Mouse (Mus musculus): ENCODE results near the gene Dennd2c. TPM values are rescaled to one million over a fixed set of nuclear protein-coding genes. Genes with fewer than 3 reads are reported as not detected.

The Dennd2c gene
- 1 to 10 TPM; 1.4 to 1.6 TPM for polyA plus RNA-seq (2017; shearing (Covaris generic))

DNA sequence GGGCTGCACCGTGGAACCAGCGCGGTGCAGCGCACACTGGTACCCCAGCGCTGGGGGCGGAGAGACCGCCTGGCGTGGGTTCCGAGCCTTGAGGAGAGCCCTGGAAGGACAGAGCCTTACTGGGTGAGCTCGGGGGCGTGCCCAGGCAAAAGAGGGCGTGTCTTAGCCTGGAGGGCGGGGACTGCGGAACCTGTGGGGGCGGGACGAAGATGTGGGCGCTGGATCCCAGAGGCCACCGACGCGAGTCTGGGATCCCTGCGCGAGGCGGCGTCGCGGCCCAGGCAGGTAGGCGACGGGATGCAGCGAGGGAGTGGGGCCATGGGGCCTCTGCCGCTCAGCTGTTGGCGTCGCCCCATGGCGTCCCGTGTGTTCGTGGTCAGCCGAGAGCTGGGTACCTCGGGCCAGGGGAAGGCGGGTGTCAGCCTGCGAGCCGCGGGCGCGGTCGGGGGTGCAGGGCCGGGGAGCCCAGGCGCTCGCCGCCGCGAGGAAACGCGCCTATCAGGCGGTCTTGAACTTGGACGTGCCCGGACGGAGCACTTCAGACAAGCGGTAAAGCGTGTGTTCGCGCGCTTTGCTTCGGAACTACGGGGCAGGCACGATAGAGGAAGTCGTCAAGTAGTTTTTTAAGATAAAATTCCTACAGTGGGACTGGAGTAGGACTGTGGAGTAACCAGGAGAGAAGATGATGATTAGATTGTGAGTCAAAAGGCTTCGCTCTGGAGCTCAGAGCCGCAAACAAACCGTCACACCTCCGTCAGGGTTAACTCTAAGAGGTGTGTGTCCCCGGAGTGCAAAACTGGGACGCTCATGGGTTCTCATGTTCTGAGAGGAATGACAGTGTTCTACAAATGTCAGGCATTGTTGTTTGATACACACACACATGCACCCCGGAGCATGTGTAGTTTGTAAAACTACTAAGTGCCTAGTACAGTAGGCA lies at the start of gene Dennd2c:
TSS of gene Dennd2c (plus strand) at position 151 of the 937 bp plus-strand sequence.
- peak; percentile 86 for ATAC-seq

DNA sequence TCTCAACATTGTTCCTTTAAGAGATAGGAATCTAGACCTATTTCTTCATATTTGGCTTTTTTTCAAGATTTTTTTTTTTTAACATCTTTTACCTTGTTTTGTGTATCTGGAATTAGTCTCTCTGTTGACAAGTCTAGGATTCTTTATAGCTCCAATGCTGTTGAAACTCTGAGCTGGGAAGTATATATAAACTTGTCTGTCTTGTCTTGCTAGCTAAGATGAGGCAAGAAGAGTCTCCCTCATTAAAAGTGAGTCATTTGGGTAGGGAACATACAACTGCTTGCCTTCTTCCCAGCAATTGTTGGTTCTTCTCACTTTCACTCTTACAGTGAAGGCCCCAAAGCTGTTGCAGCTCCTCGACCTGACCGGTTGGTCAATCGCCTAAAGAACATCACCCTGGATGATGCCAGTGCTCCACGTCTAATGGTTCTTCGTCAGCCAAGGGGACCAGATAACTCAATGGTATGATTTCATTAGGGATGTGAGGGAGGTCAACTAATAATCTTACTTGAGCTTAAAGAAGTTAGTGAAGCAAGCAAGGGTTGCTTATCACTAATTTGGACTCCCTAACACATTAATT lies 46.3 kb upstream of the Dennd2c start:
- no peak for ATAC-seq

DNA sequence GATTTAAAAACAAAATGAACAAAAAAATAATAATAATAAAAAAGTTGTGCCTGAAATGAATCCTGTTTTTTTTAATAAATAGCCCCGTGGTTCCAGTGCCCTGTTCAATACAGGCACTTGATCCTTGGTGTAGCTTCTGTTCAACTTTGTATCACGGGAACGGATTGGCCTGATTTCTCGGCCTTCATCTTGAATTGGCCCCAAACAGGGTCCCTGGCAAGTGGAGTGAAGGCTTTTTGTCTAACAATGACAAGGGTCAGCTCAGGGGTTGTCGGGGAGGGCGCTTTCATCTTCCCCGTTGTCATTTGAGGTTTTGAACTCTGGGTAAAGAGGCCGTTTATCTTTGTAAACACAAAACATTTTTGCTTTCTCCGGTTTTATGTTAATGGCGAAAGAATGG lies 44.7 kb upstream of the Dennd2c start:
- peak; percentile 11 for ATAC-seq

DNA sequence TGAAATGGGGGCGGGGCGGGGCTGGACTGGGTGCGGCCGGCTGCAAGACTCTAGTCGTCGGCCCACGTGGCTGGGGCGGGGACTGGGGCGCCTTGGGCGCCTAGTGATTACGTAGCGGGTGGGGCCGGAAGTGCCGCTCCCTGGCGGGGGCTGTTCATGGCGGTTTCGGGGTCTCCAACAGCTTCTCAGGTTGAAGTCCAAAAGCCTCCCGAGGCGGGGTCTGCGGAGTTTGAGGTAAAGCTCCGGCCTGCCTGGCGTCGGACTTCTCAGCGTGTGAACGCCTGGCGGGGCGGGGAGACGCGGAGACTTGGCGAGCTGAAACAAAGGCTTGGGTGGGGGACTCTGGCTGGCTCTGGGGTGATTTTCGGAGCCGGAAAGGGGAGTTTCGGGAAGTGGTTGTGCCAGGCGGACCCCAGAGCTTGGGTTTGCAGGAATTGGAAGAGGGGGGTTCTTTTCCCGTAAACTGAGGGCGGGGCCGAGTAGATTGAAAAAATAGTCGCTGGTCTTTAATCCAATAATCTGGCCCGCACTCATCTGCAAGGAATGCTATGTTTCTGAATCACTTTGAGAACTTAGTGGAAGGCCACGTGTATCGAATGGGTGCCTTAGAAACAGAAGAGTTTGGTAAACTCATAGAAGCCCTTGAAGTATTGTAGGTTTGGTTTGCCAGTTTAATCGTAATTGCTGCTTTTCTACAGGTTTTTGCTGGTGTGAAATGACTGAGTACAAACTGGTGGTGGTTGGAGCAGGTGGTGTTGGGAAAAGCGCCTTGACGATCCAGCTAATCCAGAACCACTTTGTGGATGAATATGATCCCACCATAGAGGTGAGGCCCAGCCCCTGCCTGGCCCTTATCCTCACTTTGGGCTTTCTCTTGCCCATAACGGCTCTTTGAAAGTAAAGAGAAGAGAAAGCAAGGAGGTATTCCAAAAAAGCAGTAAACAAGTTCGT lies 43.9 kb upstream of the Dennd2c start, which contains the start of gene Nras:
TSS of gene Nras (plus strand) at position 79 of the 951 bp plus-strand sequence.
- peak; percentile 92 for ATAC-seq

DNA sequence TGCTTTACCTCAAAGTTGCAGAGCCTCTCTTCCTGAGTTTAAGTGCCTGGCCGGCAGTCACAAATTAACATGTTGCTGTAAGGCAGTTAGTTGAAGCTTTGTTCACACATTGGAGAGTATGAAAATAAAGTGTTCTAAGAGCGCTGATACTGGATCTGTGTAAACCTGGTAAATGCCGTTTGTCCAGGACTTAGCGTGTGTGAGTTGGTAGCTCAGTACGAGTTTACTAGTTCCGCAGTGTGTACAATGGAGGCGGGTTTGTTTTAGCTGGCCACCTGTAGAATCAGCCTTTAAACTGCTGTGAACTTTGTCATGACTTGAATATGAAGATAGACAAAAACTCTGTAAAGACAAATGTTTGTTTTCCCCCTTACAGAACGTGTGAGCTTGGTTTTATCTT lies 35.5 kb upstream of the Dennd2c start:
- ATAC-seq: no peak

DNA sequence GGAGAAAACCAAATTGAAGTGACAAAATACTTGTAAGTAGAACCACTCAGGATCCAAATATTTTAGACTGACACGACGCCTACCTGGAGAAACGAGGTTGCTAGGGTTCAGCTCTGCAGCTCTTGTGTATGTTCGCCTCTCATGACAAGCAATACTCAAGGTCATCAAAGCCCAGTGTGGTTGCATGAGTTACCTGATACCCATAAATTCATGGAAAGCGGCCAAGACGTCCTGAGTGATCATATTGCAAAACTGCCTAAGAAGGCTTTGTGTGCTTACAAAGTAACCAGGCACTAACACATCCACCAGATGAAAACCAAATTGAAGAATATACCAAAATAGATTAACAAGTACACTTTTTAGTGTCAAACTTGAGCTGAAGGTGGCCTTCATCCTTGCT lies 33.4 kb upstream of the Dennd2c start:
- ATAC-seq: no peak

DNA sequence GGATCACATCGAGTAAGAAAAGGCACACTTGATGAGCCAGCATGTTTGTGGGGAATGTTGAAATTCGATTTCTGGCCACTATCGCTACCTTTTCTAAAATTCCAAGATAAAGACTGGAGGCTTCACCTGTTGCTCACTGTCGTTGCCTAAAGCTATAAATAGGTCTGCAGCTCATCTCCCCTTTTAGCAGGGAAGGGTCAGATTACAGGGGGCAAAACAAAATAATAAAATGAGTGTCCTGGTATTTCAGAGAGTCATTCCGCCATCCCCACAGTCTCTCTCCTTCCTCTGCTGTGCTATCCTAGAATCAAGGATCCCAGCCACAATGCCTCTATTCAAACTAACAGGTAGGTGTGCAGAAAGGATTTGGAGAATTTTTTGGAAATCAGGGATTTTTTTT lies 28.6 kb upstream of the Dennd2c start, which contains the start of gene Ampd1:
TSS of gene Ampd1 (plus strand) at position 244 of the 400 bp plus-strand sequence.
- no peak for ATAC-seq

DNA sequence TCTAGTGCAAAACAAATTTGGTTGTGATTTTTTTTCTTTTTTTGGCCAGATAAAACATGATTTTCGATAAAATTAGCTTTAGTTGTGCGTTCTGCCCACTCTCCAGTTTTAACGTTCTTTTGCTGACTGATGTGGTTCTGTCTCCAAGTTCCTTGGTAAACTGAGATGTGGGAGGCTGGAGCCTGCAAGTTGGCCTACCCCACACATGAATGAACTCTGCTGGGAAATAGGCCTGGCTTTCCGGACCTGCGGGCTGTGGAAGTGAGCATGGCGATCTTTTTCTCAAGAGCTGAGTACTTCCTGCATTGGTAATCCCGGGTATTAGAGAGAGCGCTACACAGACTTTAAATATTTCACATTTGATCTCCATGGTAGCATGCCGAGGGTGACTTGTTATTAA lies 26.5 kb upstream of the Dennd2c start:
- ATAC-seq: no peak

DNA sequence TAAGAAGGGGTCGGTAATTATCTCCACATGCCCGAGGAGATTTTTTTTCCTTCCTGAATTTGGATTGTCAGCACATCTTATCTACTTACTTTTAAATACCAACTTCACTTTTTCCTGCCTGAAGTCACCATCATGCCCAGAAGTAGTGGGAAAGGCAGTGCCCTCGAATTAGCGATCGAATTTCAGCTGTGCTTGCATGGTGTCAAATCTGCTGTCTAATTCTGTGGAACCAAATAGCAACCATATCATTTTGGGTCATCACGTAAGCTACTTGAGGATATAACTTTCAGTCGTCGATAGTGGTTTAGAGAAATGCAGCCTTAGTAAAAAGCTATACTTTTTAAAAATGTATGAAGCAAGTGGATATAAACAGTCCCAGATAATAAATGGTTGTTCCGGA lies 25.9 kb upstream of the Dennd2c start:
- no peak for ATAC-seq

DNA sequence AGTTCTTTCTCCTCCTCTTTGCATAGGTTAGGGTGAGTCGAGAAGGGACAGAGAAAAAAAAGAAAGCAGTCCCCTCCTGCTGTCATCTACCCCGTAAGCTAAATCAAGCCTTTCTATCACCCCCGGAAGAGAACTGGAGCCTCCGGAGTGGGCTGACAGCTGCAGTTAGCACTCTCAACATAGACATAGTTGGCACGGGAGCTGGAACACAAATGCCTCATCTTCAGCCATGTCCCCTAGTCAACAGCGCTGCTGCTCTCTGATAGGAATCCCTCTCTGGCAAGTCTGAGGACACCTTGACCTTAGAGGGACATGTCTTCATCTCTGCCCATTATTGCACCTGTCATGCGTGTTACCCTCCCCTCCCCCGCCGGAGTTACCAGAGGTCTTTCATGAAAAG lies 23.1 kb upstream of the Dennd2c start:
- ATAC-seq: no peak

DNA sequence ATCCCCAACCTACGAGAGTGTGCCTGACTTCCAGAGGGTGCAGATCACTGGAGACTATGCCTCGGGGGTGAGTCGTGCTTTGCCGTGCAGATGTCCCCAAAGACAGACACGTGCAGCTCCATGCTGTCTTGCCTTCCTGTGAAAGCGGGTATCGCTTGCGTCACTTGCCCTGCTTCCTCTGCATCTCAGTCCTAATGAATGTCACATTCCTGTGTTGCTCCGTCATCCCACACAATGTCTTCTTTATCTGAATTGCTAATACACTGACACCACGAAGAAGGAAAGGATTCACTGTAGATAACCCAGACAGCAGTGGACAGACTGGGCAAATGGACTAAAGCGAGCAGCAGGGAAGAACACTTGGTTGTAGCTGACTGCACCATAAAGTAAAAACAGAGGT lies 21.4 kb upstream of the Dennd2c start:
- no peak for ATAC-seq

DNA sequence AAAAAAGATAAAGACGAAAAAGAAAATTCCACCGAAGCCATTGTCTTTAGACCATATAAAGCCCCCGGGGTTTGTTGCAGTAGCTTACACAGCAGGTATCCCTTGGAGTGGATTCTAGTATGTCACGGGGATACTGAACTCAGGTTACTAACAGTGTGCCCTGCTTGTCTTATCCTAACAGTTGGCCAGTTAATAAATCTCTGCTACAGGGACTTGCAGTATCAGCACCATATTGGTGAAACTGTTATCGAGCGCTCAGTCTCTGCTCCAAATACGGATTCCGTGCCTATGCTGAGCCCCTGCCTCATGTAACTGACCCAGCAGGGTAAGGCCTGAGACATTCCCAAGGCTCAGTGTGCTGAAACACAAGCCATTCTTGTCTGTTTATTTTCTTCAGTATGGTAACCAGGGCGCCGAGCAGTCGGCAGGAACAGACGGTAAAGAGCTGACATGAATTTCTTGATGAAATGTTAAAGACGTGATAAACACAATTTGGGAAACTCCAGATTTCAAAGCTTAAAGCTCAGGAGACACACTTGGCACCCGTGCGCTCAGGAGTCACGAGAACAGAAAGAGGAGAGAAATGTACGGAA lies 20.4 kb upstream of the Dennd2c start:
- no peak for ATAC-seq

DNA sequence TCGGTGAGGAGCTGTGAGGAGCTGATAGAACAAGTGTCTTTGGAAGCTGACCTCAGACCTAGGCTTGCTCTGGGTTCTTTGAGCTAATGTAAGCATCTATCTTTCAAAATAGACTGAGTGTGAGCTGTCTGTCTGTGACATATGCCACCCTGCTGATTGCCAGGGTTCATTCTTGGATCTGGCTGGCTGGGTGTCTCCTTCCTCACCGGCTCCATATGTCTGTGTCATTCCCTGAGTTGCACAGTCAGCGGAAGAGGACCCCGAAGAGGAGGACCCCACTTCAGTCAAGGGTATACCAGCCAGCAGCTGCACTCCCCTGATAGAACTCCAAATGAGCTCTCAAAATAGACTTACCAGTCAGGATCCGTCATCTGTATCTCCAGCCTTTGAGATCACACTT lies 19.6 kb upstream of the Dennd2c start:
- ATAC-seq: no peak

DNA sequence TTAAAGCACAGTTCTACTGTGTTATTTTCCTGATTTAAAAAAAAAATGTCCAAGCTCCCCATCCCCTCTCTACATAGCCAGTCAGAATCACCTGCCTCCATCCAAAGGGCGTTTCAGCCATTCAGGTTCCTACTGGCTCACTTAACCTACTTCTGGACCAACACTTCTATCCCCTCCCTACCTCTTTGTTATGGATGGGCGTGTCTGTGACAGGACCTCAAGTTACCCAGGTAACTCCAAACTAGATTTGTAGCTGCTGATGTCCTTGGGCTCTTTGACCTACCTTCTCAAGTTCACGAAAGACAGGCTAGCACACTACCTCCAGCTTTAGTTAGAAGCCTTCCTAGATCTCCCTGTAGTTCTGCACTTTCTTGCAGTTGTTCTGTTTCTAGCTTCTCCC lies 16.4 kb upstream of the Dennd2c start:
- ATAC-seq: no peak

DNA sequence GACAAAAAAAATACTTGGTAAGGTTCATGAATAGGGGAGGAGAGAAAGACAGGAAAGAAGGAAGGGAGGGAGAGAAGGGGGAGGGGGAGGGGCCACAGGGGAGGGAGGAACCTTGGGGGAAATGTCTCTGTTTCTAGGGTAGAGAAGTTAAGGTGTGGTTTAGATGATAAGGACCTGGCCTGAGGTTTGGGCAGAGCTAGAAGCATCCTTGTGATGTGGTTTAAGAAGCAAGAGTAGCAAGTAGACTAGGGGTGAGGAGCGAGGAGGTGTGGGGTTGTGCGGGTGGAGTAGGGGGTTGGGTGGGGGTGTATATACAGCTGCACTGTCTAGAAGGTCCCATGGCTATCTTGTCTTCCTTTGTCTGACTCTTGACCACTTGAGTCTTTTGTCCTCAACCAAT lies 10.7 kb upstream of the Dennd2c start:
- ATAC-seq: peak; percentile 84

DNA sequence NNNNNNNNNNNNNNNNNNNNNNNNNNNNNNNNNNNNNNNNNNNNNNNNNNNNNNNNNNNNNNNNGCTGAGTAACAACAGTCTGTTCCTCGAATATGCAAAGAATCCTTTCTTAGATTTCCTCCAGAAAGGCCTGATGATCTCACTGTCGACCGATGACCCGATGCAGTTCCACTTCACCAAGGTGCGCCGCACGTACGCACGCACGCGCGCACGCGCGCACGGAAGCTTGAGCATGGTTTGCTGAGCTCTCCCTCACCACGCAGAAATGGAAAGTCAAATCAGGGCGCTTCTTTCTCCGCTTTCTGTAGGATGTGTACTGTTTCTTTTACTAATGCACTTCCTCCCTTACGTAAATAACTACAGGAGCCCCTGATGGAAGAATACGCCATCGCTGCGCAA lies 3.7 kb upstream of the Dennd2c start:
- no peak for ATAC-seq

DNA sequence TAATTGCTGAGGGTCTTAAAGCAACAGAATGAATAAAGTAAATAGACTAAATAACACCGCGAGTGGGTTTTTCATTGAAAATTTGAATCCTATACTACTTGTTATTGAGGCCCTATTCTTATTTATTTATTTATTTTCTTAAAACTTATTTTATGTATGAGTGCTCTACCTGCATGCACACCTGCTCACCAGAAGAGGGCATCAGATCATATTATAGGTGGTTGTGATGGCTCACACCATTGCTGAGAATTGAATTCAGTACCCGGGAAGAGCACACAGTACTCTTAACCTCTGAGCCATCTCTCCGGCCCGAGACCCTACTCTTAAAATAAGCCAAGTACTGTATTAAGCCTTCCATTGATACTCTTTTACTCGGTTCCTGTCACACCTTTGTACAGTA lies 2.7 kb upstream of the Dennd2c start:
- no peak for ATAC-seq

DNA sequence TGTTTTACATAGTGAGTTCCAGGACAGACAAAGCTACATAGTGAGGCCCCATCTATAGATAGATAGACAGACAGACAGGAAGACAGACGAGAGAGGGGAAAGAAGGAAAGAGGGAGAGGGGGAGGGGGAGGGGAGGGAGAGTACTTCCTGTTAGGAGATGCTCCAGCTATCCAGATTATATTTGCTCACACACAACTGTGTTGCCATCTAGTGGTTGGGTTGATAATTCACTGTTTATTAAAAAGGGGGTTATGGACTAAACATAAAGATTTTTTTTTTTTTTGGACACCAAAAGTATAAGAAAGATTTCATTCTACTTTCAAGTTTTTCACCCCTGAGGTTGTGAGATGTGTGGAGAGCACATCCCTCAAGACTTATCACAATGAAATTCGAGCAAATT lies 1.7 kb upstream of the Dennd2c start:
- no peak for ATAC-seq

DNA sequence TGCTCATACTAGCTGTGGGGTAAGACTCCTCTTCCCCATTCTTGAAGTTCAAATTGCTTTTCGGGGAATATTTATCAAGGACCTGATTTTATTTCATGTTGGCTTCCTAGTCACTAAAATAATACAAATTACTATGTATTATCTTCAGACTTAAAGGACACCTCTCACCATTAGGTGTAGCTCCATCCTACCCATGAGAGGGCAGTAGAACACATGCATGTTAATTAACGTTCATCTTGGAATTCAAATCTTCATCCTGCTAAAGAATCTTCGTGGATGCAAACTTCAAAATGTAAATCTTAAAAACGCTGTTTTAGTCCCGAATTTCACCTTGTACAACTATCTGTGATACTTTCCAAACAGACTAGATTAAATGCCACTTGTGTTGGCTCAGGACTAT lies 1.2 kb upstream of the Dennd2c start:
- ATAC-seq: no peak

DNA sequence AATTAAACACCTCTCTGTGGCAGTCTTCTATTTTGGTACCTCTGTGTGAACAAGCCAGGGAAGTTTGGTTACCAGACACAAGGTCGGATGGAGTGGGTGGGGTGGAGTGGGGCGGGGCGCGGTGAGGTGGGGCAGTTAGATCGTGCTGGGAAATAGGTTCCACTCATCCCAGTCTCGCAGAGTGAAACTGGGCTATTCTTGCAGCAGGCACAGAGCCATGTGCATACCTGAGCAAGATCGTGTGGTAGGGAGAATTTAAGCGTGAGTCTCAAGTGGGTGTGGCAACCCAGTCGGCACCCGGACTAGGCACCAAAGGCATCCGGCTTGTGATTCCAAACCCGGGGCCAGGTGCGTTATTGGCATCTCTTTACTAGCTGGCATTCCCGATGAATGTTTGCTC lies 495 bp upstream of the Dennd2c start:
- ATAC-seq: peak; percentile 16

DNA sequence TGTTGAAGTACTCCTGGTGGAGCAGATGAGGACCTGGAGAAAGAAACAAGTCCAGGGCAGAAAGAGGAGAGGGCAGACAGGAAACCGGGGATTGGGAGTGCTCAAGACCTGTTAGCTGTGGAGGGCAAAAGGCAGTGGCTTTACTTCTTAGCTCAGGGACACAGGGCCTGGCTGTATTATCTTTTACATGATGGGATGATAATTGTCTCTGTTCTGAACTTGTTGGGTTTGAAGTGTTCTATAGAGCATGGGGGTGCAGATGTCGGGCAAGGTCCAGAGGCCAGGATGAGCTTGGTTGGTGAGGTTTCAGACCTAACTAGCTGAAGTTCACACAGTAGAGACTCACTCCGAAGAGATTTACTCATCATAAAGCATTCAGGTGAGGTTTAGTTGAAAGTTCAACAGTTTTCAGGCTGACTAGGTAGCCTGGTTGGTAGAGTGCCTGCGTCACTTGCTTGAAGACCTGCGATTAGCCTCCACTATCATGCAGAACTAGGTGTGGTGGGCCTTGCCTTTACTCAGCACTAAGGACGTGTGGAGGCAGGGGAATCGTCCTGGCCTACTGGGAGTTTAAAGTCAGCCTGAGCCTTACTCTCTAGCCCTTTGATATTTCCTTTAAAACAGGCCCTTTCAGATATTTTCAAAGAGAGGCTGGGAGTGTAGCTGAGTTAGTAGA lies 5.3 kb downstream of the Dennd2c start:
- no peak for ATAC-seq

DNA sequence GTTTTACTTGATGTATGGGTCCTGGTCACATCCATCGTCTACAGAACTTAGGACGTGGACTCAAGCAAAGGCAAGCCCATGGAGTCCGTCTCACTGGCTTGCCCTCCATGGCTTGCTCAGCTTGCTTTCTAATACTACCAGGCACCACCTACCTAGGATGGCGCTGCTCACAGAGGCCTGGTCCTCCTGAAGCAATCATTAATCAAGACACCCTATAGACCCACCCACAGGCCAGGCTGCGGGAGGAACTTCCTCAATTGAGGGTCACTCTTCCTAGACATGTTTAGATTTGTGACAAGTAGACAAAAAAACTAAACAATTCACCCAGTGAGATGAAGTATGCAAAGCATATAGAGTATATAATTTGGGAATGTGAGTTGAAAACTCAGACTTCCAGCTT lies 9.8 kb downstream of the Dennd2c start:
- no peak for ATAC-seq

Measured in CD4-positive, CD25-positive, alpha-beta regulatory T cell, adult 4 months (primary cell).